Mouse (Mus musculus) intestine, embryonic 14.5 days (tissue): ENCODE results near the gene Rabgap1. TPM values are rescaled to one million over a fixed set of nuclear protein-coding genes. Genes with fewer than 3 reads are reported as not detected.

ENCODE experiments used
- ATAC-seq: fragments of 200-750 bp; cut with Nextera tagmentation; replicated peaks from 2 replicates; pipeline ENCODE4 v1.8.0; 2017; ENCODE audit warnings: low read depth, moderate number of reproducible peaks, moderate TSS enrichment, moderate library complexity; ENCODE audit not compliant: low FRiP score, low TSS enrichment
- DNase-seq: peaks from one replicate; pipeline ENCODE4 v3.0.0-alpha.2; 2018; ENCODE audit warnings: low spot score
- H3K27ac ChIP-seq: fragments of 300-500 bp; sonication (generic); 2 replicates; pipeline ENCODE4 v1.5.1; 2014; ENCODE audit warnings: low read depth, mild to moderate bottlenecking, control low read depth
- H3K27me3 ChIP-seq: fragments of 300-500 bp; sonication (generic); replicated peaks from 2 replicates; pipeline ENCODE4 v1.6.1; 2014; ENCODE audit warnings: low read length, control low read depth; ENCODE audit not compliant: control insufficient read depth, insufficient read depth
- H3K36me3 ChIP-seq: fragments of 300-500 bp; sonication (generic); 2 replicates; pipeline ENCODE4 v1.6.1; 2014; ENCODE audit warnings: low read length, control low read depth; ENCODE audit not compliant: control insufficient read depth, insufficient read depth
- H3K4me1 ChIP-seq: fragments of 300-500 bp; sonication (generic); replicated peaks from 2 replicates; pipeline ENCODE4 v1.6.1; 2014; ENCODE audit warnings: low read length, control low read depth, mixed read lengths; ENCODE audit not compliant: control insufficient read depth, insufficient read depth
- H3K4me2 ChIP-seq: fragments of 300-500 bp; sonication (generic); 2 replicates; pipeline ENCODE4 v1.6.1; 2014; ENCODE audit warnings: low read length
- H3K4me3 ChIP-seq: fragments of 300-500 bp; sonication (generic); 2 replicates; pipeline ENCODE4 v1.5.1; 2014; ENCODE audit warnings: low read depth, low read length, control low read depth, mixed read lengths
- H3K9ac ChIP-seq: fragments of 300-500 bp; sonication (generic); 2 replicates; pipeline ENCODE4 v1.6.1; 2014; ENCODE audit warnings: mild to moderate bottlenecking, low read length
- H3K9me3 ChIP-seq: fragments of 300-500 bp; sonication (generic); 2 replicates; pipeline ENCODE4 v1.6.1; 2016; ENCODE audit warnings: low read length, control low read depth; ENCODE audit not compliant: control insufficient read depth
- WGBS: fragments of 180-500 bp; shearing (Covaris S2); extraction: QIAGEN DNeasy Blood & Tissue Kit; methylation state at CpG from one replicate; pipeline ENCODE4 v1.1.7; 2014; 5-methylcytosine and 5-hydroxymethylcytosine counted together
- polyA plus RNA-seq: library from polyadenylated mRNA; unstranded; fragments of >200 nt; fragmentation: Nextera tagmentation; extraction: Ambion mirVana; gene quantifications from 2 replicates; pipeline ENCODE4 v1.2.1, GENCODE M21; 2014

The Rabgap1 gene
- polyA plus RNA-seq, 1 experiment from 2014 or later, result 42.5 TPM

DNA sequence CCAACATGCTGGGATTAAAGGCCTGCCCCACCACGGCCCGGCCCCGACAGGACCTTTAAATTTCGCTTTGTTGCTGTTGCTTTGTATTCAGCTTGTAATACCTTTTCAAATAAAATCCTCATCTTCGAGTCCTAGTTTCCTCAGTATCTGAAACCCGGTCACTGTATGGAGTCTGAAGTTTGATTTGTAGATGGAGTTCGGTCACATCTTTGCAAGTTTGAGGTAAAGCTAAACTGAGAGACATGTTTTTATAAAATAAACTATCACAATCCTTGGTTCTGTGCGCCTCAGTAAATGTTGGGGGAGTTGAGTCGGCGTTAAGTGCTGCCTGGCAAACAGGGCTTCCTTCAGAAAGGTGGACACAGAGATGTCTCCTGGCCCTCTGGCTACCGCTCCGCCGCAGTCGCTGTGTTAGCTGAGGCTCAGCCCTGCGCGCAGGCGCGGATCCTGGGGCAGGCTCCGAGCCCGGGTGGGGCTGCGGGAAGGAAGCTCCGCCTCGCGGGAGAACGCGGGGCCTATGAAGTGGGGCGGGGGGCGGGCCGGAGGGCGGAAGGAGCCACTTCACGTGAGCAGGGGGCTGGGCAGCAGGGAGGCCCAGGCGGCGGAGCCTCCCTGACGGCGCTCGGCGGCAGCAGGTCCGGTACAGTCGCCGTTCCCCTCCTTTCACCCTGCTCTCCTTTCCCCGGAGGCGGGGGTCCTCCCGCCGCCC lies 8.7 kb downstream of the Rabgap1 start:
- H3K27me3 ChIP-seq, result no peaks in the 10 kb centered on the region
- peak overlapping the region; percentile 76 for H3K27ac ChIP-seq
- WGBS, result 12% methylated on average over 25 of the region's 44 CpGs
- H3K4me2 ChIP-seq, result peak overlapping the region; percentile 73
- no peaks in the 10 kb centered on the region for H3K9me3 ChIP-seq
- H3K9ac ChIP-seq, result peak overlapping the region; percentile 87
- ATAC-seq (peak; percentile 97), DNase-seq (peak; percentile 91)
- peaks cover 8% of the 10 kb centered on the region; the same call in 1 of the 2 replicates for H3K4me1 ChIP-seq
- peak overlapping the region; percentile 88 for H3K4me3 ChIP-seq
- no peaks in the 10 kb centered on the region for H3K36me3 ChIP-seq

DNA sequence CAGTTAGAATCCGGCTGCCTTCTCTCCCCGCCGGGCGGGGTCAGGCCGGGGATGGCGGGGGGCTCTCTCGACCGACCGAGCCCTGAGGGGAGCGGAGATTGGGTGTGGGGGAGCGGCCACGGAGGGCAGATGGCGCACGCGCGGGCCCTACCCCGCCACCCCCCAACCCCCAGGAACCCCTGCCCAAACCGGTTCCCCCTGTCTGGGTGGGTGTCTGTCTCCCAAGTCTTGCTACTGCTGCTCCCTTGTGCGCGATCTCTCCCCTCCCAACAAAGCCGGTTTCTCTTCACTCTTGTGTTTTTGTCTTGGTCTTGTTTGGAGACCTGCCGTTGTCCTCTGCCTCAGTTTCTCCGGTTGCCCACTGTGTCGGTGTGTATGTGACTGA lies 9.3 kb downstream of the Rabgap1 start:
- DNase-seq (no peak), ATAC-seq (peak; percentile 94)
- Histone ChIP-seq H3K4me2 (peak overlapping the region; percentile 73), H3K4me1 (peaks cover 8% of the 10 kb centered on the region; the same call in 1 of the 2 replicates), H3K27ac (peak overlapping the region; percentile 76), H3K27me3 (no peaks in the 10 kb centered on the region), H3K9ac (peak overlapping the region; percentile 87), H3K36me3 (no peaks in the 10 kb centered on the region), H3K4me3 (peak overlapping the region; percentile 88), H3K9me3 (no peaks in the 10 kb centered on the region)
- WGBS, result under 1% methylated on average over 23 of the region's 24 CpGs

DNA sequence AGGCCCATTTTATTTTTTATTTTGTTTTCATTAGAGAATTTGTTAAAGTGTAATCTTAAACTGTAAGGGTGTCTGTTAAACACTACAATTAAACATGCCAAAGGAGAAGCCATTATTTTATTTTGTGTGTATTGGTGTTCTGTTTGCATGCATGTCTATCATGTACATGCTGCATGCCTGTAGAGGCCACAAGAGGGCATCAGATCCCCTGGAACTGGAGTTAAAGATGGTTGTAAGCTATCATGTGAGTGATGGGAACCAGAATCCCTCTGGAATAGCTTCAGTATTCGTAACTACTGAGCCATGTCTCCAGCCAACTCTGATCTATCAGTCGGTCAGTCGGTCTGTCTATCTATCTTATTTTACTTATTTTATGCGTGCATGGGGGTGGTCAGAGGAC lies 17.6 kb downstream of the Rabgap1 start:
- Histone ChIP-seq H3K9ac (no peak overlapping the region), H3K4me3 (no peak overlapping the region), H3K36me3 (no peaks in the 10 kb centered on the region), H3K27me3 (no peaks in the 10 kb centered on the region), H3K4me2 (no peak overlapping the region), H3K27ac (no peak overlapping the region), H3K9me3 (no peaks in the 10 kb centered on the region), H3K4me1 (no peaks in the 10 kb centered on the region)
- 96% methylated on average over 4 of the region's 4 CpGs for WGBS
- DNase-seq (no peak), ATAC-seq (no peak)

DNA sequence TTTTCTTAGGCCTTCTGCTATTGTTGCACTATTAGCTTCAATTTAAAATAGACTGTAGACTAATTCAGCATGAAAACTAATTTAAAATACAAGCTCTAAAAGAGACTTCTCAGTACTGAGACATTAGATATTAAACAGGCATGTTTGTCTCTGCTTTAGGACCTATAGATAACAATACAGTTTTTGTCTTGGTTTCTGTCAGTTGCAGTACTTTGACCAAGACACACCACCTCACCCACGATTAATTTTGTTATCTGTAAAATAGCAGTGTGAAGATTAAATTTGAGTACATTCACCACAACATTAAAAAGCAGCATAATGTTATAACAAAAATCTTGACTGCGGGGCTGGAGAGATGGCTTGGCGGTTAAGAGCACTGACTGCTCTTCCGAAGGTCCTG lies 23.2 kb downstream of the Rabgap1 start:
- Histone ChIP-seq H3K9me3 (no peaks in the 10 kb centered on the region), H3K4me1 (no peaks in the 10 kb centered on the region), H3K9ac (no peak overlapping the region), H3K4me2 (no peak overlapping the region), H3K27ac (no peak overlapping the region), H3K27me3 (no peaks in the 10 kb centered on the region), H3K4me3 (no peak overlapping the region), H3K36me3 (peaks cover 17% of the 10 kb centered on the region)
- DNase-seq, result no peak
- no peak for ATAC-seq
- 89% methylated on average over 4 of the region's 4 CpGs for WGBS

DNA sequence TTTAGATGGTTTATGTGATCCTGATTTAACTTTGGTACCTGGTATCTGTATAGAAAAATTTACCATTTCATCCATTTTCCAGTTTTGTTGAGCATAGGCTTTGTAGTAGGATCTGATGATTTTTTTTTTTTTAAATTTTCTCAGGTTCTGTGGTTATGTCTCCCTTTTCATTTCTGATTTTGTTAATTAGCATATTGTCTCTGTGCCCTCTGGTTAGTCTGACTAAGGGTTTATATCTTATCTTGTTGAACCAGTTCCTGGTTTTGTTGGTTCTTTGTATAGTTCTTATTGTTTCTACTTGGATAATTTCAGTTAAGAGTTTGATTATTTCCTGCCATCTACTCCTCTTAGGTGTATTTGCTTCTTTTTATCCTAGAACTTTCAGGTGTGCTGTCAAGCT lies 36.5 kb downstream of the Rabgap1 start:
- H3K27ac ChIP-seq, result no peak overlapping the region
- ATAC-seq (no peak), DNase-seq (no peak)
- no peak overlapping the region for H3K4me3 ChIP-seq
- H3K36me3 ChIP-seq, result peaks cover 68% of the 10 kb centered on the region
- no peaks in the 10 kb centered on the region for H3K27me3 ChIP-seq
- H3K4me2 ChIP-seq, result no peak overlapping the region
- no peaks in the 10 kb centered on the region for H3K9me3 ChIP-seq
- H3K4me1 ChIP-seq, result no peaks in the 10 kb centered on the region
- H3K9ac ChIP-seq, result no peak overlapping the region

DNA sequence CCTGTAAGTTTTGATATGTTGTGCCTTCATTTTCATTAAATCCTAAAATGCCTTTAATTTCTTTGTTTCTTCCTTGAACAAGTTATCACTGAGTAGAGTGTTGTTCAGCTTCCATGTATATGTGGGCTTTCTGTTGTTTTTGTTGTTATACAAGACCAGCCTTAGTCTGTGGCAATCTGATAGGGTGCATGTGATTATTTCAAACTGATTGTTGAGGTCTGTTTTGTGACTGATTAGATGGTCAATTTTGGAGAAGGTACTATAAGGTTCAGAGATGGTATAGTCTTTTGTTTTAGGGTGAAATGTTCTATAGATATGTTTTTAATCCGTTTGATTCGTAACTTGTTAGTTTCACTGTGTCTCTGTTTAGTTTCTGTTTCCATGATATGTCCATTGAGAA lies 37.0 kb downstream of the Rabgap1 start:
- ATAC-seq (no peak), DNase-seq (no peak)
- no peak overlapping the region for H3K4me3 ChIP-seq
- no peaks in the 10 kb centered on the region for H3K4me1 ChIP-seq
- H3K27me3 ChIP-seq, result no peaks in the 10 kb centered on the region
- 92% methylated on average over 2 of the region's 2 CpGs for WGBS
- no peak overlapping the region for H3K9ac ChIP-seq
- H3K4me2 ChIP-seq, result no peak overlapping the region
- peaks cover 70% of the 10 kb centered on the region for H3K36me3 ChIP-seq
- H3K27ac ChIP-seq, result no peak overlapping the region
- H3K9me3 ChIP-seq, result no peaks in the 10 kb centered on the region

DNA sequence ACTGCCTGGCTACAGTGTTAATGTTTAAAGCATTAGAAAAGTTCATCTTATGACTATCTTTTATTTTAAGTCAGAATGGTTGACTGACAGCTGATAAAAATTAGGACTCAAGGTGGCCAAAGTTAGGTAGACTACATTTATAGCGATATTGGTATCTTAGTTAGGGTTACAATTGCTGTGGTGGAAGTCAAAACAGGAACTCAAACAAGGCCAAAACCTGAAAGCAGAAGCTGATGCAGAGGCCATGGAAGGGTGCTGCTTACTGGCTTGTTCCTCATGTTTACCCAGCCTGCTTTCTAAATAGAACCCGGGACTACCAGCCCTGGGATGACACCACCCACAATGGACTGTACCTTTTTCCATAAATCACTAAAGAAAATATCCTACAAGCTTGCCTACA lies 41.1 kb downstream of the Rabgap1 start:
- no peak for DNase-seq
- Histone ChIP-seq H3K9me3 (no peaks in the 10 kb centered on the region), H3K27me3 (no peaks in the 10 kb centered on the region), H3K4me1 (no peaks in the 10 kb centered on the region), H3K27ac (no peak overlapping the region), H3K36me3 (peaks cover 70% of the 10 kb centered on the region), H3K4me2 (no peak overlapping the region), H3K4me3 (no peak overlapping the region), H3K9ac (no peak overlapping the region)
- no peak for ATAC-seq
- WGBS, result 89% methylated on average over 2 of the region's 2 CpGs

DNA sequence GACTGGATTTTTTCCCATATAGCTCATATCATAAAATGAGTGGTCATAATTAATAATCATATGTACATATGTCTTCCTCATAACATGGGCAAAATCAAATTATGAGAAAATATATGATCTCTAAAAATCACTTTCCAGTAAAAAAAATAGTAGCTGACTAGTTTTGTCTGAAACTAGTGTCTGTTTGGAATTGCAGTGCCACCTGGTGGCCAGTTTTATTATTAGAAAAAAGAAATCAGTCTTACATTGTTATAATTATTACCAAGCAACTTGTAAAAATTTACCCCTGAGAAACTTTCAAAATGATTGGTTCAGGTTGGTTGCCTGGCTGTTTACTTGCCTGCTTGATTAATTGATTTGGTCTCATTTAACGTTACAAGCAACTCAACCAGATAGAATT lies 42.3 kb downstream of the Rabgap1 start:
- WGBS, result 83% methylated on average over 1 of the region's 1 CpGs
- peaks cover 74% of the 10 kb centered on the region for H3K36me3 ChIP-seq
- no peak for ATAC-seq

DNA sequence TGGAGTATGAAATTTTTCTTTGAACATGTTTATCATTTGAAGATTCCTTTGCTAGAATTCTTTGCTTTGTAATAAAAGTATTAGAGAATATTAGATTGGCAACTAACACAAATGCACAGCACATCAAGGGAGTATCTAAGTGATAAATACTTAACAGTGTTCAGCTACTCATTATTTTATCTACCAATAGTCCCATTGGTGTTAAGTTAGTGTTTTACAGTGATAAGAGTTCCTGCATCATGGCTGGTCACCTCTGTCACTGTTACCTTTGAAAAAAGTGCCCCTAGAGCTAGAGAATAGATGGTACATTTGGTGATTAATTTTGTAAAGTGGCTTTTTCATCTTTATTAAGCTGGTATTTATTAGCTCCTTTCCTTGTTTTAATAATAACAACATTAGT lies 43.3 kb downstream of the Rabgap1 start:
- H3K36me3 ChIP-seq, result peaks cover 77% of the 10 kb centered on the region
- no peak overlapping the region for H3K9ac ChIP-seq

More for the DNA sequence above, 42.3 kb downstream of the Rabgap1 start:
- H3K9ac ChIP-seq, result no peak overlapping the region
- H3K4me3 ChIP-seq, result no peak overlapping the region
- H3K27ac ChIP-seq, result no peak overlapping the region
- no peaks in the 10 kb centered on the region for H3K4me1 ChIP-seq
- H3K4me2 ChIP-seq, result no peak overlapping the region
- H3K27me3 ChIP-seq, result no peaks in the 10 kb centered on the region
- DNase-seq, result peak; percentile 55
- no peaks in the 10 kb centered on the region for H3K9me3 ChIP-seq

More for the DNA sequence above, 43.3 kb downstream of the Rabgap1 start:
- Histone ChIP-seq H3K4me2 (no peak overlapping the region), H3K4me3 (no peak overlapping the region), H3K27ac (no peak overlapping the region), H3K4me1 (no peaks in the 10 kb centered on the region), H3K9me3 (no peaks in the 10 kb centered on the region), H3K27me3 (no peaks in the 10 kb centered on the region)
- DNase-seq (no peak), ATAC-seq (no peak)
